Mouse (Mus musculus) G1E (cell line): ENCODE measurements at regions not wholly inside any gene's neighbourhood (a gene's known extent, or its start where the extent isn't known, plus 50 kb on each side); places are given as distances from the start of the nearest gene placed in this dataset.

Experiments
- CTCF ChIP-seq: IDR thresholded peaks from 2 replicates; pipeline ENCODE4 v1.5.1; 2012; ENCODE audit warnings: low read depth, low read length, inconsistent platforms, mixed read lengths
- GATA1 ChIP-seq: IDR thresholded peaks from 2 replicates; pipeline ENCODE4 v1.6.1; 2012; ENCODE audit warnings: borderline replicate concordance, low read length, inconsistent platforms, mixed read lengths
- GATA2 ChIP-seq: IDR thresholded peaks from 2 replicates; pipeline ENCODE4 v1.6.1; 2012; ENCODE audit warnings: low read depth, low read length, inconsistent platforms, borderline replicate concordance
- POLR2AphosphoS5 ChIP-seq: IDR thresholded peaks from 2 replicates; pipeline ENCODE4 v1.6.1; 2012; ENCODE audit warnings: low read depth, low read length, inconsistent platforms; ENCODE audit not compliant: insufficient replicate concordance
- TAL1 ChIP-seq: conservative IDR thresholded peaks from 2 replicates; pipeline ENCODE4 v1.6.1; 2012; ENCODE audit warnings: low read depth, low read length, inconsistent platforms, mixed read lengths

DNA sequence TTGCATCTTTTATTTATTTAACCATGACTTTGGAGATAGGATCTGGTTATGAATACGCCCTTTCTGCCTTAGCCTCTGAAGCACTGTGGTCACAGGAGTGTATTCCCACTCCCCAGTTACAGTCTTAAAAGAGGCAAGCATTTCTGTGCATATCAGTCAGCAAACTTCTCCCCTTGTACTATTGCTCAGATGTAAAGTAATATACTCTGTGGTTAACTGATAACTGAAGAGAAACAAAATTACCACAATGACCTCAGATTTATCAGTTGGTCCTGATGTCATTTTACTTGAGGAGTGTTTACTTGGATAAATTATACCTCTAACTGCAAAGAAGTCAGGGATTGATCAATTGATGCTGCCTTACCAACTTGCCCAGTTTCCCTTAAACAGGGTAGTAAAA, 1366.1 kb downstream of the Efna5 start:
- TF ChIP-seq CTCF (no peak), GATA1 (no peak), TAL1 (peak; percentile 42; the same call in 1 of the 2 replicates), POLR2AphosphoS5 (no peak), GATA2 (no peak)
